ENCODE assay signal across 20 mouse cellular contexts in the genomic region with DNA sequence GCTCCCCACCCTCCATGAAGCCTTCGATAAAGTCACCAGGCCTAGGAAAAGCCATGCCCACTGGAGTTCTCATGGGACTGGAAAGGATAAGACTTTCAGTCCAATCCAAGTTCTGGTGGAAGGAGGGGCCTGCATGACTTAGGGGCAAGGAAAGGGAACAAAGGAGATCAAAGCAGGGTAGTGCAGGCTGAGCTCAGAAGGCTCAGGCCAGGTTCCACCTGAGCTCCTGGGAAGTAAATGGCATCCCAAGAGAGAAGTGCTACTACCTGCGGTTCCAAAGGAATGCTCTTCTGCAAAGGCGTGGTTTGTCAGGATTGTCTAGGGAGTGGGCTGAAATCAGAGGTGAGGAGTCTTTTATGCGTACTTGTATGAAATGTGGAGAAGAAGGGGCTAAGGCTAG. TPM values are rescaled to one million over a fixed set of nuclear protein-coding genes. Genes with fewer than 3 reads are reported as not detected.
"Had no signal": no experiment of that assay in that cellular context is flagged by ENCODE, and none has a peak within 500 bp of the region (broad histone marks: within the 10 kb centered on the region; RNA-seq: fewer than 3 reads in every experiment).

No protein-coding gene starts in this region.

- H3K9ac ChIP-seq: limb, embryonic 15.5 days; liver, embryonic 14.5 days; midbrain, embryonic 12.5 days had no signal

- ATAC-seq: midbrain, embryonic 16.5 days had no signal

- H3K27me3 ChIP-seq: limb, embryonic 15.5 days; midbrain, embryonic 12.5 days had no signal

- H3K4me3 ChIP-seq: limb, embryonic 15.5 days; midbrain, embryonic 12.5 days had no signal

- DNase-seq: kidney, adult 11 months; kidney, adult 9 months; kidney, postnatal 36 days; layer of hippocampus, adult 9-11 months; layer of hippocampus, postnatal 36 days; lung, adult 18-20 months; lung, postnatal 4 days; right cerebral cortex, postnatal 14 days; thymus, adult 18-20 months; thymus, postnatal 14 days had no signal

- H3K27ac ChIP-seq: limb, embryonic 15.5 days; liver, embryonic 14.5 days; midbrain, embryonic 12.5 days had no signal

- H3K9me3 ChIP-seq: limb, embryonic 15.5 days; midbrain, embryonic 12.5 days had no signal

- H3K4me2 ChIP-seq: limb, embryonic 15.5 days; midbrain, embryonic 12.5 days had no signal

- H3K36me3 ChIP-seq: limb, embryonic 15.5 days had no signal

RNA-seq across cellular contexts. Expression of gene Ifnk, which starts 39.4 kb away (rescaled TPM):
- total RNA-seq: layer of hippocampus, adult 18-20 months; layer of hippocampus, postnatal 36 days; left cerebral cortex, adult 8-10 months; left cerebral cortex, postnatal 25 days; megakaryocyte, adult 5-6 weeks had no signal
- polyA plus RNA-seq: limb, embryonic 11.5 days; liver, embryonic 14.5 days; midbrain, embryonic 16.5 days; neural tube, embryonic 14.5 days had no signal
